Mouse (Mus musculus) ovary, postnatal 36 days (tissue): ENCODE measurements at regions not wholly inside any gene's neighbourhood (a gene's known extent, or its start where the extent isn't known, plus 50 kb on each side); places are given as distances from the start of the nearest gene placed in this dataset.

Experiments used
- DNase-seq: peaks from one replicate; pipeline ENCODE4 v3.0.0; 2022; ENCODE audit warnings: low spot score, mixed read lengths

DNA sequence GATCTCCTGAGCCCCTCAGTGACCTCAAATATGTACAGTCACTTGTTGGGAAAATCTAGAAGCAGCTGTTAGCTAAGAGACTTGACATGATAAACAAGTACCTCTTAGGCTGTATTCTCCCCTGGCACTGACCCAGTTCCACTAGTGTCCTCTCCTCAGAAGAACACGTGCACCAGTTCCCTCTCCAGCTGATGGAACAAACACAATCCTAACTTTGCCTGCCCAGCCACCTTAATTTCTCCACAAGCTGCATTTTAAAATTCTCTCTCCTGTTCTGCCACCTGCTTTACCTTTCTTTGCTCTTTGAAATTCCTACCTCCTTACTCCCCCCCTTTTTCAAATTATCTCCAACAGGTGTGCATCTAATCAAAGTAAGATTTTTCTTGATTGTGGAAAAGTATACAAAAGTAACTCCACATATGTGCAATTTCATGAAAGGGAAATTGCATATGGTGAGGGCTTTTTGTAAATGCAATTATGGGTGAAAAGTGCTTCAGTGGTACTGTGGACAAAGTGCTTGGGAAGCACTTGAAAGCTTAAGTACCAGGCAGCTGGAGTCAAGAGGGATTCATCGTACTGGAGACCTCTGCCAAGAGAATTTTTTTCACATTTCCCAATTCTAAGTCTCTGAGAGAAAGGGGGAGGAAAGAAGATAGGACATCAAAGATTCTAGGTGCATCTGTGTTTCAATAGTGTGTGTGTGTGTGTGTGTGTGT, 590.7 kb upstream of the Acvr2a start:
- no peak for DNase-seq

DNA sequence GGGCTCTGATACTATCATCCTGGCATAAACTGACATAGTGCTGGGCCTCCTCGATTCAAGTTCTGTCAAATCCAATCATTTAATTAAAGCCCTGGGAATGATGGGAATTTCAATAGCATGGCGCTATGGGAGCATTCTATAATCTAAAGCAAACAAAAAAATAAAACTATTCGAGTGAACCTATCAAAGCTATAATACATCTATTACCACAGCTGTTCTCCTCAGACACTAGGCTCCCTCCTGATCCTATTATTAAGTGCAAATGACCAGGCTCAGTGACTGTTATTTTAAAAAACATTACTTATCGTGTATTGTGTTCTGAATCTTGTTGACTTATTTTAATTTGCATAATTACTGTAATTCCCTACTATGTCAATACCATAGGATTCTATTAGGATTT, 563.7 kb upstream of the Acvr2a start:
- DNase-seq, result no peak

DNA sequence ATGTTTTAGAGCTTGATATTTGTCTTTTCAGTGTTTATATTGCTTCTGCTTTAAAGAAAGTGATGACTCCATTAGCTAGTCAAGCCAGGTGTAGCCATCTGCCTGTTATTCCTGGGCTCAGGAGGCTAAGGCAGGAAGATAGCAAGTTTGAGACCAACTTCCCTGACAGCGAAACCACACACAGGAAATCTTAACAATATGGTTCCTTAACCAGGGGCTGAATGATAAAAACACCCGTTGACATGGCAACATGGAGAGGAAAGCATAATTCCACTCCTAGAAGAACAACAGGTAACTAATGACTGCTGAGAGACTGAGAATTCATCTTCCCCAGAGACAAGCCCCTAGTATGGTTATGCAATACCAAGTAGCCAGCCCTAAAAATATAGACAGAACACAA, 553.6 kb upstream of the Acvr2a start:
- DNase-seq, result no peak
